Mouse (Mus musculus) liver, embryonic 14.5 days (tissue): ENCODE data around the gene Gch1. TPM values are rescaled to one million over a fixed set of nuclear protein-coding genes. Genes with fewer than 3 reads are reported as not detected.

Source experiments
- ATAC-seq: fragments of 200-750 bp; cut with Nextera tagmentation; 2 replicates; pipeline ENCODE4 v1.8.0; 2017; ENCODE audit warnings: moderate number of reproducible peaks, mild to moderate bottlenecking, moderate library complexity; ENCODE audit not compliant: insufficient read depth
- DNase-seq, 3 experiments: peaks; one replicate each; pipeline ENCODE4 v3.0.0-alpha.2; 2012 to 2013; ENCODE audit warnings: low read depth in 3 of 3, low spot score in 3 of 3
- H3K27ac ChIP-seq: fragments of 300-500 bp; sonication (generic); 2 replicates; pipeline ENCODE4 v1.5.1; 2014; ENCODE audit warnings: moderate library complexity, mild to moderate bottlenecking, control low read depth, inconsistent platforms
- H3K27me3 ChIP-seq: fragments of 300-500 bp; sonication (generic); 2 replicates; pipeline ENCODE4 v1.6.1; 2014; ENCODE audit warnings: mild to moderate bottlenecking, low read length, moderate library complexity; ENCODE audit not compliant: control insufficient read depth, insufficient read depth
- H3K36me3 ChIP-seq: fragments of 300-500 bp; sonication (generic); replicated peaks from 2 replicates; pipeline ENCODE4 v1.6.1; 2014; ENCODE audit warnings: low read depth; ENCODE audit not compliant: control insufficient read depth, insufficient read depth
- H3K4me1 ChIP-seq, 2 experiments: fragments of 200-500 bp in 1 of 2; fragments of 300-500 bp in 1 of 2; sonication (generic) in 1 of 2; replicated peaks; 2 replicates each; pipeline ENCODE4 v1.6.1; 2012 to 2014; ENCODE audit warnings: antibody characterized with exemption in 1 of 2, inconsistent platforms in 1 of 2, low read length in 1 of 2; ENCODE audit not compliant: control insufficient read depth in 2 of 2, insufficient read depth in 2 of 2
- H3K4me2 ChIP-seq: fragments of 300-500 bp; sonication (generic); 2 replicates; pipeline ENCODE4 v1.6.1; 2014; ENCODE audit warnings: low read depth, mild to moderate bottlenecking, control low read depth, moderate library complexity
- H3K4me3 ChIP-seq, 2 experiments: fragments of 200-500 bp in 1 of 2; fragments of 300-500 bp in 1 of 2; sonication (generic) in 1 of 2; 2 replicates each; pipeline ENCODE4 v1.5.1; 2012 to 2014; ENCODE audit warnings: low read depth in 2 of 2, low read length in 2 of 2, mild to moderate bottlenecking in 2 of 2, control low read depth in 1 of 2, inconsistent platforms in 1 of 2, moderate library complexity in 1 of 2; ENCODE audit not compliant: insufficient read depth in 1 of 2
- H3K9ac ChIP-seq: fragments of 300-500 bp; sonication (generic); replicated peaks from 2 replicates; pipeline ENCODE4 v1.6.1; 2014; ENCODE audit warnings: mild to moderate bottlenecking, control low read depth, moderate library complexity
- H3K9me3 ChIP-seq: fragments of 300-500 bp; sonication (generic); 2 replicates; pipeline ENCODE4 v1.6.1; 2016; ENCODE audit warnings: low read length, mixed read lengths; ENCODE audit not compliant: control insufficient read depth
- CTCF ChIP-seq: IDR thresholded peaks from 2 replicates; pipeline ENCODE4 v1.5.1; 2016; ENCODE audit warnings: antibody characterized with exemption, low read depth, control low read depth
- EP300 ChIP-seq: IDR thresholded peaks from 2 replicates; pipeline ENCODE4 v1.6.1; 2016; ENCODE audit warnings: antibody characterized with exemption, low read depth
- WGBS: fragments of 180-500 bp; shearing (Covaris S2); extraction: QIAGEN DNeasy Blood & Tissue Kit; methylation state at CpG from one replicate; pipeline ENCODE4 v1.1.7; 2014; ENCODE audit not compliant: insufficient replicate concordance; 5-methylcytosine and 5-hydroxymethylcytosine counted together
- polyA plus RNA-seq, 2 experiments: library from polyadenylated mRNA; depleted of rRNA in 1 of 2; stranded (reverse) in 1 of 2; unstranded in 1 of 2; fragments of >200 nt; fragmentation: Nextera tagmentation in 1 of 2; extraction: Ambion mirVana in 1 of 2; gene quantifications; 2 replicates each; pipeline versions ENCODE4 v1.2.1 to v1.2.3; 2012 to 2014

Gene Gch1
- polyA plus RNA-seq, 2 experiments, result 2.4 to 3.8 TPM

DNA sequence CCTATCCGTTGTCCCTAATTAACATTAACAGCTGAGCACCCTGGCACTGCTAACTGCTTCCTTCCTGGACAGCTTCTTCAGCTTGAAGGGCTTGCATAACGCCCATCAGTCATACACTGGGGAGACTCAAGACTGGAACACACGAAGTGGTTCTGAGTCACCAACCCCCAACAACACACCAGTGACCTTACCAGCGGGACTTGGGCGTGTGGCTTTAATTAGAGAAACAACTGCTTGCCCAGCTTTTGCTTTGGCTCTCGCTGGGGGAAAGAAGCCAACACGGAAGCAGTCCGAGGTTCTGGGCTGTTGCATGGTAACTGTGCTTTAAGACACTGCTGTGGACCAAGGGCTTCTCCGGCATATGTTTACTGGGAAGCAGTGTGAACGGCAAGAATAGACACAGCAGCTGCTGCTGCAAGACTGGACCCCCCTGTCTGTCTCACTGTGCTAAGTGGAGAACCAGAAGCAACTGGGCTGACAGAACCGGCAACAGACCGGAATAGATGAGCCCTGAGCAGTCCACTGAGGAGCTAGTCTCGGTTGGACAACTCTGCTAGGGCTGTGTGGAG, 11.3 kb downstream of the Gch1 start:
- Histone ChIP-seq H3K4me3 (no peak overlapping the region), H3K4me2 (no peak overlapping the region), H3K9me3 (no peaks in the 10 kb centered on the region), H3K27me3 (no peaks in the 10 kb centered on the region), H3K4me1 (no peaks in the 10 kb centered on the region), H3K9ac (no peak overlapping the region), H3K36me3 (no peaks in the 10 kb centered on the region), H3K27ac (no peak overlapping the region)
- ATAC-seq (no peak), DNase-seq (no peak)
- TF ChIP-seq EP300 (no peak), CTCF (no peak)
- 26% methylated on average over 13 of the region's 13 CpGs for WGBS

DNA sequence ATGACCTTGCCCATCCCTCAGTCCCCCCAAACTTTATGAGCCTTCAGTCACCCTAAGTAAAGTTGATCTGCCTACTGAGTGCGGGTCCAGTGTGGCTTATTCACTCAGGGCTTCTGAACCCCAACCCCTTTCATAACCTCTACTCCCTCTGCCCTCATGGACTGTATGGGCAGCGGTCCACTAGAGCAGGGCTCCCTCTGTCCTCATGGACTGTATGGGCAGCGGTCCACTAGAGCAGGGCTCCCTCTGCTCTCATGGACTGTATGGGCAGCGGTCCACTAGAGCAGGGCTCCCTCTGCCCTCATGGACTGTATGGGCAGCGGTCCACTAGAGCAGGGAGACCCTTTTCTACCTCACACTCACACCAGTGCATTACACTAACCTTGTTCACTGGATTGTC, 13.0 kb downstream of the Gch1 start:
- H3K4me2 ChIP-seq, result no peak overlapping the region
- 68% methylated on average over 5 of the region's 5 CpGs for WGBS
- no peaks in the 10 kb centered on the region for H3K9me3 ChIP-seq
- ATAC-seq (no peak), DNase-seq (no peak)
- H3K4me3 ChIP-seq, result no peak overlapping the region
- H3K36me3 ChIP-seq, result no peaks in the 10 kb centered on the region
- no peak overlapping the region for H3K27ac ChIP-seq
- TF ChIP-seq CTCF, result no peak
- no peak for TF ChIP-seq EP300
- H3K9ac ChIP-seq, result no peak overlapping the region
- H3K4me1 ChIP-seq, result no peaks in the 10 kb centered on the region
- no peaks in the 10 kb centered on the region for H3K27me3 ChIP-seq

DNA sequence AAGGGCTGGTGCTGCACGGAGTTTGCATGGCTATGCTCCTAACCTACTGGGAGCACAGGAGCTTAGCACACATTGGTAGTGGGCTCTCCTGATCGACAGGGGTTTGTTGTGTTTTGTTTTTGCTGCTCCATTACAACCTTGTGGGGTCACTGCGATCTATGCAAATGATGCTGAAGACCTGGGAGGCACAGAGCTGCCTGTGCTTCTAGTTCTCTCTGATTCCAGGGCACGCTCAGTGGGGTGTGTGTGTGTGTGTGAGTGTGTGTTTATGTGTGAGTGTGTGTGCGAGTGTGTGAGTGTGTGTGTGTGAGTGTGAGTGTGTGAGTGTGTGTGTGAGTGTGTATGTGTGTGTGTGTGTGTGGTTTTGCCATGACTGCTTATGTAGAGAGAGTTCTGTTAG, 14.1 kb downstream of the Gch1 start:
- Histone ChIP-seq H3K4me3 (no peak overlapping the region), H3K27ac (no peak overlapping the region), H3K9me3 (no peaks in the 10 kb centered on the region), H3K4me1 (peaks cover 4 to 7% of the 10 kb centered on the region in 2 experiments), H3K27me3 (no peaks in the 10 kb centered on the region), H3K4me2 (no peak overlapping the region), H3K36me3 (no peaks in the 10 kb centered on the region), H3K9ac (no peak overlapping the region)
- ATAC-seq (no peak), DNase-seq (no peak)
- WGBS, result 69% methylated on average over 5 of the region's 5 CpGs
- TF ChIP-seq CTCF, result no peak
- TF ChIP-seq EP300, result no peak

DNA sequence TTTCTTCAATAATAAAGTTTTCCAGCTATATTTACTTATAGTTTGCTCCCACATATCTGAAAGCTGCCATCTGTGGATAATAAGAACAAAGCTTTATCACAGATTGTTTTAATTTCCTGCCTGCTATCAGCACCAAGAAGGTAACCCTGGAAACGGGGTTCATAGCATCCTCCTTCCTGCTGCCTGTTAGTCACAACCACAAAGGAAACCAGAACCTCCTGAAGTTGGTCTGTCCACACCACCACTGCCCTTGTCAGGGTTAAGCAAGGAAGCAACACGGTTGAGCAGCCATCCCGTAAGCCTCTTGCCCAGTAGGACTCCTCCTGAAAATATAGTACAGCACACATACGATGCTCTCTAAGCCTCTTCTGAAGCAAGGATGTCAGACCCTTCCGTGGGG, 17.1 kb downstream of the Gch1 start:
- DNase-seq (no peak), ATAC-seq (no peak)
- no peaks in the 10 kb centered on the region for H3K36me3 ChIP-seq
- H3K27me3 ChIP-seq, result no peaks in the 10 kb centered on the region
- H3K27ac ChIP-seq, result no peak overlapping the region
- TF ChIP-seq CTCF (no peak), EP300 (no peak)
- no peak overlapping the region for H3K9ac ChIP-seq
- H3K4me2 ChIP-seq, result no peak overlapping the region
- H3K9me3 ChIP-seq, result no peaks in the 10 kb centered on the region
- no peak overlapping the region for H3K4me3 ChIP-seq
- peaks cover 4 to 13% of the 10 kb centered on the region in 2 experiments for H3K4me1 ChIP-seq
- whole genome bisulfite sequencing, result 14% methylated on average over 5 of the region's 5 CpGs

DNA sequence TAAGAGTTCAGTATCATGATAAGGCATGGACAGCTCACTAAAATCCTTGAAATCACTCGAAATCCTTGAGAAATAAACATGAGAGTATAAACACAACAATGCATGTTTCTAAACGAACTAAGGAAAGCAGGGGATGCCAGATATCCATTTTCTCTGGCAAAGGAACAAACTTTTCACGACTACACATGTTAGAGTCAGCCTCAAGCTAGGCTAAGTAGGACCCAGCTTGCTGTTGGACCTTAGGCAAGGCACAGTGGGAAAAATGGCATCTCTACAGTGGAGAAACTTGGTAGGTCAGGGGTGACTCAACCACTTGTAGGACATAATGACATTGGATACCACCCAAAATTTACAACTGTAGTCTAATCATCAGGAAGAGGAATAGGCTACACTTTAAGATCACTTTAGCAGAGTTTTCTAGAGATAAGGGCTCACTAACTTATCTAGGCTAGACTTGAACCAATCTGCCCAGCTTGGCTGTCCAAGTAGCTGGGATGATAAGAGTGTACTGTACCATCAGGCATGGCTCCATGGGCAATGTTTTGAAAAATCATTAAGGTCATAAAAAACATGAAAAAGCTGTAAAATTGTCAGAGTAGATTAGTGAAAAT, 18.6 kb downstream of the Gch1 start:
- Histone ChIP-seq H3K4me3 (no peak overlapping the region), H3K27me3 (no peaks in the 10 kb centered on the region), H3K27ac (no peak overlapping the region), H3K4me2 (no peak overlapping the region), H3K9ac (no peak overlapping the region), H3K4me1 (peaks cover 4 to 13% of the 10 kb centered on the region in 2 experiments), H3K9me3 (no peaks in the 10 kb centered on the region), H3K36me3 (no peaks in the 10 kb centered on the region)
- ATAC-seq (no peak), DNase-seq (no peak)
- 36% methylated on average over 3 of the region's 3 CpGs for WGBS
- TF ChIP-seq CTCF (no peak), EP300 (peak; percentile 37; the same call in 1 of the 2 replicates)
